Mouse (Mus musculus) embryonic facial prominence, embryonic 10.5 days (tissue): Measurements from ENCODE around the gene Gm9887. TPM values are rescaled to one million over a fixed set of nuclear protein-coding genes. Genes with fewer than 3 reads are reported as not detected.
"Not testable (repeated sequence)": the region's sequence is repeated elsewhere in the genome, so short reads cannot be mapped to it uniquely, and the experiment has no call there.

Source experiments
- DNase-seq: peaks from one replicate; pipeline ENCODE4 v3.0.0-alpha.2; 2017; ENCODE audit warnings: low spot score
- H3K27ac ChIP-seq: fragments of 300-500 bp; sonication (generic); replicated peaks from 2 replicates; pipeline ENCODE4 v1.5.1; 2016; ENCODE audit warnings: mild to moderate bottlenecking
- H3K27me3 ChIP-seq: fragments of 300-500 bp; sonication (generic); replicated peaks from 2 replicates; pipeline ENCODE4 v1.6.1; 2016; ENCODE audit warnings: low read depth, mild to moderate bottlenecking; ENCODE audit not compliant: poor library complexity, severe bottlenecking
- H3K36me3 ChIP-seq: fragments of 300-500 bp; sonication (generic); replicated peaks from 2 replicates; pipeline ENCODE4 v1.6.1; 2016; ENCODE audit warnings: mild to moderate bottlenecking, moderate library complexity
- H3K4me1 ChIP-seq: fragments of 300-500 bp; sonication (generic); 2 replicates; pipeline ENCODE4 v1.6.1; 2016
- H3K4me3 ChIP-seq: fragments of 300-500 bp; sonication (generic); 2 replicates; pipeline ENCODE4 v1.5.1; 2016; ENCODE audit warnings: mild to moderate bottlenecking, moderate library complexity
- H3K9me3 ChIP-seq: fragments of 300-500 bp; sonication (generic); 2 replicates; pipeline ENCODE4 v1.6.1; 2016; ENCODE audit warnings: mild to moderate bottlenecking
- WGBS: fragments of 180-500 bp; shearing (Covaris S2); methylation state at CpG from one replicate; pipeline ENCODE4 v1.1.7; 2016; 5-methylcytosine and 5-hydroxymethylcytosine counted together
- polyA plus RNA-seq: library from polyadenylated mRNA; unstranded; fragments of >200 nt; fragmentation: Nextera tagmentation; extraction: Ambion mirVana; gene quantifications from 2 replicates; pipeline ENCODE4 v1.2.1, GENCODE M21; 2016

Gene Gm9887
- polyA plus RNA-seq, 1 experiment from 2014 or later, result 0.90 TPM

- H3K36me3 ChIP-seq, result no peaks in the 10 kb centered on the region
- H3K27ac ChIP-seq, result no peak overlapping the region
- no peak for DNase-seq
- H3K27me3 ChIP-seq, result no peaks in the 10 kb centered on the region
- H3K4me3 ChIP-seq, result no peak overlapping the region
- no peaks in the 10 kb centered on the region for H3K9me3 ChIP-seq
- H3K4me1 ChIP-seq, result no peaks in the 10 kb centered on the region
- WGBS, result 63% methylated on average over 9 of the region's 9 CpGs
Measured at GRCm38 (mm10) chr12:69402100-69402499, 29.8 kb upstream of the Gm9887 start.

- Histone ChIP-seq H3K9me3 (no peaks in the 10 kb centered on the region), H3K4me3 (no peak overlapping the region), H3K27ac (no peak overlapping the region), H3K27me3 (no peaks in the 10 kb centered on the region), H3K36me3 (no peaks in the 10 kb centered on the region), H3K4me1 (no peaks in the 10 kb centered on the region)
- 41% methylated on average over 2 of the region's 2 CpGs for WGBS
- DNase-seq, result no peak
Measured at GRCm38 (mm10) chr12:69400871-69401286, 28.6 kb upstream of the Gm9887 start.

- no peak for DNase-seq
- Histone ChIP-seq H3K27me3 (no peaks in the 10 kb centered on the region), H3K9me3 (no peaks in the 10 kb centered on the region), H3K27ac (no peak overlapping the region), H3K4me1 (no peaks in the 10 kb centered on the region), H3K4me3 (no peak overlapping the region), H3K36me3 (no peaks in the 10 kb centered on the region)
- 83% methylated on average over 4 of the region's 4 CpGs for WGBS
Measured at GRCm38 (mm10) chr12:69400367-69400766, 28.1 kb upstream of the Gm9887 start.

GRCm38 (mm10) chr12:69394456-69394855 is 22.2 kb upstream of the Gm9887 start:
- Histone ChIP-seq H3K4me1 (no peaks in the 10 kb centered on the region), H3K9me3 (no peaks in the 10 kb centered on the region), H3K4me3 (no peak overlapping the region), H3K36me3 (no peaks in the 10 kb centered on the region), H3K27ac (no peak overlapping the region), H3K27me3 (no peaks in the 10 kb centered on the region)
- DNase-seq, result no peak
- 84% methylated on average over 6 of the region's 6 CpGs for WGBS

- H3K27me3 ChIP-seq, result no peaks in the 10 kb centered on the region
- no peaks in the 10 kb centered on the region for H3K9me3 ChIP-seq
- WGBS, result 80% methylated on average over 10 of the region's 10 CpGs
- H3K4me1 ChIP-seq, result no peaks in the 10 kb centered on the region
- no peak overlapping the region for H3K4me3 ChIP-seq
- no peak for DNase-seq
- H3K27ac ChIP-seq, result no peak overlapping the region
- H3K36me3 ChIP-seq, result no peaks in the 10 kb centered on the region
Measured at GRCm38 (mm10) chr12:69393076-69393475, 20.8 kb upstream of the Gm9887 start.

- 75% methylated on average over 7 of the region's 7 CpGs for WGBS
- DNase-seq, result no peak
- no peak overlapping the region for H3K27ac ChIP-seq
- H3K4me3 ChIP-seq, result no peak overlapping the region
- no peaks in the 10 kb centered on the region for H3K36me3 ChIP-seq
- no peaks in the 10 kb centered on the region for H3K4me1 ChIP-seq
- H3K27me3 ChIP-seq, result no peaks in the 10 kb centered on the region
- no peaks in the 10 kb centered on the region for H3K9me3 ChIP-seq
Measured at GRCm38 (mm10) chr12:69390000-69390698, 17.9 kb upstream of the Gm9887 start.

GRCm38 (mm10) chr12:69389273-69389938 is 17.1 kb upstream of the Gm9887 start:
- Histone ChIP-seq H3K27ac (no peak overlapping the region), H3K9me3 (no peaks in the 10 kb centered on the region), H3K4me1 (no peaks in the 10 kb centered on the region), H3K4me3 (no peak overlapping the region), H3K36me3 (no peaks in the 10 kb centered on the region), H3K27me3 (no peaks in the 10 kb centered on the region)
- WGBS, result 78% methylated on average over 7 of the region's 7 CpGs
- DNase-seq, result no peak

GRCm38 (mm10) chr12:69388321-69388869 is 16.1 kb upstream of the Gm9887 start:
- Histone ChIP-seq H3K27me3 (no peaks in the 10 kb centered on the region), H3K9me3 (no peaks in the 10 kb centered on the region), H3K27ac (no peak overlapping the region), H3K4me1 (no peaks in the 10 kb centered on the region), H3K4me3 (no peak overlapping the region), H3K36me3 (no peaks in the 10 kb centered on the region)
- 93% methylated on average over 10 of the region's 10 CpGs for WGBS
- DNase-seq, result no peak

- H3K27ac ChIP-seq, H3K4me1 ChIP-seq, H3K9me3 ChIP-seq, H3K4me3 ChIP-seq, H3K27me3 ChIP-seq, H3K36me3 ChIP-seq, DNase-seq: not testable (repeated sequence)
- WGBS, result 91% methylated on average over 12 of the region's 12 CpGs
Measured at GRCm38 (mm10) chr12:69386281-69386732, 14.0 kb upstream of the Gm9887 start.

GRCm38 (mm10) chr12:69385542-69386280 is 13.5 kb upstream of the Gm9887 start:
- H3K27me3 ChIP-seq, result no peaks in the 10 kb centered on the region
- H3K27ac ChIP-seq, result no peak overlapping the region
- no peaks in the 10 kb centered on the region for H3K9me3 ChIP-seq
- no peaks in the 10 kb centered on the region for H3K36me3 ChIP-seq
- H3K4me3 ChIP-seq, result no peak overlapping the region
- WGBS, result 85% methylated on average over 6 of the region's 6 CpGs
- H3K4me1 ChIP-seq, result no peaks in the 10 kb centered on the region
- DNase-seq, result no peak

- WGBS, result 79% methylated on average over 5 of the region's 5 CpGs
- Histone ChIP-seq H3K4me3 (no peak overlapping the region), H3K36me3 (0 out of 2 replicates have a peak, but pooled peaks cover 4% of the 10 kb centered on the region), H3K4me1 (no peaks in the 10 kb centered on the region), H3K27ac (no peak overlapping the region), H3K9me3 (no peaks in the 10 kb centered on the region), H3K27me3 (no peaks in the 10 kb centered on the region)
- no peak for DNase-seq
Measured at GRCm38 (mm10) chr12:69384606-69385005, 12.3 kb upstream of the Gm9887 start.

GRCm38 (mm10) chr12:69382880-69383279 is 10.6 kb upstream of the Gm9887 start:
- DNase-seq, result no peak
- Histone ChIP-seq H3K4me1 (no peaks in the 10 kb centered on the region), H3K9me3 (no peaks in the 10 kb centered on the region), H3K4me3 (no peak overlapping the region), H3K27ac (no peak overlapping the region), H3K36me3 (peaks cover 18% of the 10 kb centered on the region), H3K27me3 (no peaks in the 10 kb centered on the region)
- WGBS, result 95% methylated on average over 1 of the region's 1 CpGs
